Mouse (Mus musculus) limb, embryonic 14.5 days (tissue): ENCODE results near the gene Arhgef26. TPM values are rescaled to one million over a fixed set of nuclear protein-coding genes. Genes with fewer than 3 reads are reported as not detected.
A peak's percentile ranks its signal among the peaks of the same experiment; 100 is the strongest.

Experiments used
- ATAC-seq: fragments of 200-750 bp; cut with Nextera tagmentation; 2 replicates; pipeline ENCODE4 v1.8.0; 2017; ENCODE audit warnings: low read depth, moderate number of reproducible peaks, moderate TSS enrichment; ENCODE audit not compliant: low FRiP score
- DNase-seq: peaks from one replicate; pipeline ENCODE4 v3.0.0-alpha.2; 2015; ENCODE audit warnings: low spot score
- H3K27ac ChIP-seq: fragments of 300-500 bp; sonication (generic); replicated peaks from 2 replicates; pipeline ENCODE4 v1.5.1; 2014; ENCODE audit warnings: low read depth, mild to moderate bottlenecking, low read length, moderate library complexity, mixed read lengths
- H3K27me3 ChIP-seq: fragments of 300-500 bp; sonication (generic); 2 replicates; pipeline ENCODE4 v1.6.1; 2014; ENCODE audit warnings: low read length, mixed read lengths; ENCODE audit not compliant: control insufficient read depth, insufficient read depth
- H3K36me3 ChIP-seq: fragments of 300-500 bp; sonication (generic); 2 replicates; pipeline ENCODE4 v1.6.1; 2014; ENCODE audit warnings: mild to moderate bottlenecking, low read length, moderate library complexity, mixed read lengths; ENCODE audit not compliant: control insufficient read depth, insufficient read depth
- H3K4me1 ChIP-seq: fragments of 300-500 bp; sonication (generic); 2 replicates; pipeline ENCODE4 v1.6.1; 2014; ENCODE audit warnings: antibody characterized with exemption, low read length, mixed read lengths; ENCODE audit not compliant: control insufficient read depth, insufficient read depth
- H3K4me2 ChIP-seq: fragments of 300-500 bp; sonication (generic); replicated peaks from 2 replicates; pipeline ENCODE4 v1.6.1; 2014; ENCODE audit warnings: low read depth, mild to moderate bottlenecking, low read length, moderate library complexity; ENCODE audit not compliant: severe bottlenecking
- H3K4me3 ChIP-seq: fragments of 300-500 bp; sonication (generic); replicated peaks from 2 replicates; pipeline ENCODE4 v1.5.1; 2014; ENCODE audit warnings: low read length
- H3K9ac ChIP-seq: fragments of 300-500 bp; sonication (generic); 2 replicates; pipeline ENCODE4 v1.6.1; 2014; ENCODE audit warnings: mild to moderate bottlenecking, low read depth, low read length, moderate library complexity; ENCODE audit not compliant: severe bottlenecking
- H3K9me3 ChIP-seq: fragments of 300-500 bp; sonication (generic); 2 replicates; pipeline ENCODE4 v1.6.1; 2016; ENCODE audit warnings: low read length; ENCODE audit not compliant: control insufficient read depth
- POLR2A ChIP-seq: fragments of 200-500 bp; IDR thresholded peaks from 2 replicates; pipeline ENCODE4 v1.8.0; 2012; ENCODE audit warnings: inconsistent platforms, mild to moderate bottlenecking, moderate library complexity, borderline replicate concordance; ENCODE audit not compliant: insufficient read depth, insufficient read length; ENCODE audit errors: extremely low read depth
- WGBS: fragments of 180-500 bp; shearing (Covaris S2); extraction: QIAGEN DNeasy Blood & Tissue Kit; methylation state at CpG from one replicate; pipeline ENCODE4 v1.1.7; 2014; 5-methylcytosine and 5-hydroxymethylcytosine counted together
- polyA plus RNA-seq, 2 experiments: library from polyadenylated mRNA; depleted of rRNA in 1 of 2; stranded (reverse) in 1 of 2; unstranded in 1 of 2; fragments of >200 nt; fragmentation: Nextera tagmentation in 1 of 2; extraction: Ambion mirVana in 1 of 2; gene quantifications; 2 replicates each; pipeline versions ENCODE4 v1.2.1 to v1.2.3; 2012 to 2014

Gene Arhgef26
- 5.8 and 6.3 TPM in 2 replicates for polyA plus RNA-seq (2012; rRNA removed)
- polyA plus RNA-seq (2014; fragmentation: Nextera tagmentation; extraction: Ambion mirVana): 6.2 and 8.6 TPM in 2 replicates

DNA sequence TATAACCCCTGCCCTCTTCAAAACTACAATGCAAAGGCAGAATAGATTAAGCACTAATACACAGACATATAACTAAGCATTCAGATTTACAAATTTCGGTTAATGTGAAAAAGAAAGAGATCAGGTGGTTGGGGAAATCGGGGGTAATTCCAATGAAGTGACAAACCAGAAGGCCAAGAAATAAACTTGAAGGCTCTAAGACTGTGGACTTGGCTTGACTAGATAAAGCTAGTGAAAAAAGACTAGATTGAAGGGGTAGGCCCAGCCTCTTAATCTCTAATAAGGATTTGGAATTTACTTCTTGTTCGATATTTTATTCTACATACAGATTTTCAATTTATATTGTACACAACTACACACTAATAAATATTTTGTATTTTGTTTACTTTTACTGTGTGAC, at the start of gene Arhgef26:
Gene Arhgef26, plus strand, starts transcription at position 301 of the 400 bp plus-strand sequence.
- Histone ChIP-seq H3K27ac (peak within 1 kb of the TSS; percentile 63), H3K9ac (peak within 1 kb of the TSS; percentile 78), H3K9me3 (no peaks in the 10 kb centered on the region), H3K4me1 (peaks cover 10% of the 10 kb centered on the region), H3K36me3 (no peaks in the 10 kb centered on the region), H3K4me2 (peak within 1 kb of the TSS; percentile 85), H3K4me3 (peak within 1 kb of the TSS; percentile 75), H3K27me3 (peaks cover 16% of the 10 kb centered on the region)
- WGBS: 81% methylated on average over 3 of the region's 3 CpGs
- no peak for TF ChIP-seq POLR2A
- DNase-seq (no peak), ATAC-seq (no peak)

DNA sequence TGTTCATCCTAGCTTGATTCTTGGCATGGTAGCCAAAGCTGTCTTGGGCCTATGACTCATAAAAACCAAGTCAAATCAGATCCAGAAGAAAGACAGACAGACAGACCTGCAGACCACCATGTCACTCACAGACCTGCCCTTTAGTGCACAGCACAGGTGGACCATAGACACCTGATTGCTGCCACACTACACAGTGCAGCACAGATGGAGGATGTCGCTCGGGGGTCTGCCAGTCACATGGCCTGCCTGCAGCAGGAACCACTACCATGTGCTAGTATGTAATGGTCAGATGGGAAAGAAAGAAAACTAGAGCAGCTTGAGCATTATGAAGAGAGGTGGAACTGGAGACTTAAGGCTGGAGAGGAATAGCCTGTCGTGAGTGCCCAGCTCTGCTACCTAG, 27.7 kb upstream of the Arhgef26 start:
- Histone ChIP-seq H3K36me3 (no peaks in the 10 kb centered on the region), H3K4me1 (no peaks in the 10 kb centered on the region), H3K4me2 (no peak overlapping the region), H3K27me3 (no peaks in the 10 kb centered on the region), H3K27ac (no peak overlapping the region), H3K9me3 (no peaks in the 10 kb centered on the region), H3K4me3 (no peak overlapping the region), H3K9ac (no peak overlapping the region)
- 84% methylated on average over 3 of the region's 3 CpGs for WGBS
- TF ChIP-seq POLR2A: no peak
- DNase-seq: no peak
- ATAC-seq: no peak

DNA sequence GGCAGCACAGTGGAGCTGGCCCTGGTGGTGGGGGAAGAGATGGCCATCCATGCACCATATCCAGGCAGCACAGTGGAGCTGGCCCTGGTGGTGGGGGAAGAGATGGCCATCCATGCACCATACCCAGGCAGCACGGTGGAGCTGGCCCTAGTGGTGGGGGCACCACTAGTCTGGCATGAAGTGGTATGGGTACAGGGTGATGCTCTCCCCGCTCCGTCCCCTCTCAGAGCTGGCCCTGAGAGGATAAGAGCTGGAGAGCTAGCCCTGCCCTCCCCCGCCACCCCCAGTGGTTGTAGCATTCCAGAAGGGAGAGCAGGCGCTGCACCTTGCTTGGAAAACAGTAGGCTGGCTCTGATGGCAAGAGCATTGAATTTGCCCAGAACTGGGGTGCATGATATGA, 26.9 kb upstream of the Arhgef26 start:
- 86% methylated on average over 4 of the region's 5 CpGs for WGBS
- Histone ChIP-seq H3K27ac (no peak overlapping the region), H3K9me3 (no peaks in the 10 kb centered on the region), H3K27me3 (no peaks in the 10 kb centered on the region), H3K4me2 (no peak overlapping the region), H3K36me3 (no peaks in the 10 kb centered on the region), H3K9ac (no peak overlapping the region), H3K4me1 (no peaks in the 10 kb centered on the region), H3K4me3 (no peak overlapping the region)
- DNase-seq: no peak
- TF ChIP-seq POLR2A: no peak
- ATAC-seq: no peak

DNA sequence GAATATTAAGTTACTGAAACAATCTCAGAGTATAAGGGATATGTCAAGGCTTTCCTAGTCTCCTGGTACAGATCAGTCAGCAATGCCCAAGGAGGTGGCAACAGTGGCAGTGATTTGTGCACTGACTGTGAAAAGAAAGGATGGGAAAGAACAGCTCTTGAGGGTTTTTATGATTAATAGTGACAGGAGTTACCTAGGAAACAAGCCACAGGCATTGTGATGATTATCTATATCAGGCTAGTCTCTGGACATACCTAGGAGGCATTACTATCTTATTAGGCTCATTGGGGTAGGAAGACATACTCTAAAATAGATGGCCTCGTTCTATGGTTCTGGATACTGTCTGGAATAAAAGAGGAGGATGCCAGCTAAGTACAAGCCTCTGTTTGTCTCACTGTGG, 13.4 kb upstream of the Arhgef26 start:
- H3K4me1 ChIP-seq: no peaks in the 10 kb centered on the region
- no peak for TF ChIP-seq POLR2A
- no peak overlapping the region for H3K27ac ChIP-seq
- 53% methylated on average over 1 of the region's 1 CpGs for WGBS
- H3K4me2 ChIP-seq: no peak overlapping the region
- ATAC-seq (no peak), DNase-seq (no peak)
- H3K9me3 ChIP-seq: no peaks in the 10 kb centered on the region
- H3K27me3 ChIP-seq: no peaks in the 10 kb centered on the region
- no peaks in the 10 kb centered on the region for H3K36me3 ChIP-seq
- H3K9ac ChIP-seq: no peak overlapping the region
- no peak overlapping the region for H3K4me3 ChIP-seq

DNA sequence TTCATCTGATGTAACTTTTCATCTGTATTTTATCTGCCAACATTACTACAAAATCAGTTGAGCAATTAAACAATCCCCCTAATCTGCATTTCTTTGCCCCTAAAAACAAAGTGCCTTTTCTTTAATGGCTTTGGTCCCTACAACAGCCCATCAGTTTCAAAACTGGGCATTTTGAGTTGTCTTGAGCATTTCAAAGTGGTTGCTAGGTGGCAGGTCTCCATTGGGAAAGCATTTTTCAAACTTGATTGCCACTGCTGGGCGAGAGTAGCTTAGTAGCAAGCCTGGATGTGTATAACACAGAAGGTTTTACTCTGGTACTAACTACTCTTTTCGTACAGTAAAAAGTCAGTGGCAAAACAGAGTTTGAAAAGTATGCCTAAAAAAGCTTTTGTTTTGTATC, 10.2 kb upstream of the Arhgef26 start:
- DNase-seq (no peak), ATAC-seq (no peak)
- TF ChIP-seq POLR2A: no peak
- no peaks in the 10 kb centered on the region for H3K4me1 ChIP-seq
- no peak overlapping the region for H3K27ac ChIP-seq
- no peak overlapping the region for H3K4me2 ChIP-seq
- no peaks in the 10 kb centered on the region for H3K36me3 ChIP-seq
- no peaks in the 10 kb centered on the region for H3K27me3 ChIP-seq
- no peak overlapping the region for H3K9ac ChIP-seq
- H3K9me3 ChIP-seq: no peaks in the 10 kb centered on the region
- H3K4me3 ChIP-seq: no peak overlapping the region
- WGBS: 79% methylated on average over 2 of the region's 2 CpGs

DNA sequence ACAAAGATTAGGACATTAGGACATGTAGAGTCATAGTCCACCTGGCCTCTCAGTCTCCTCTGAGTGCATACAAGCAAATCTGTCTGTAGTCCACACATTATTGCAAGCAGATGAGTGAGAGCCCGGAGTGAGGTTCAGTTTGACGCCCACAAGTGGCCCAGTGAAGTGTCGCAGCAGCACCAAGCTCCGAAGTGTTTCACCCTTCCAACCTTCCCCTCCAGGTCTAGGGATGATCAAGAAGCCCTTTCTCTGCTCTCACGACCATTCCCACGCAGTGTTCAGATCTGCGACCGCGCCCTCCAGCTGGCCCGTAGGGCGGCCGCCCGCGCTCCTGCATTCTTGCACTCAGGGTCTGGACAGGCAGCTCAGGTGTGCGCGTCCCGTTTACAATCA, 313 bp downstream of the Arhgef26 start:
- peaks cover 16% of the 10 kb centered on the region for H3K27me3 ChIP-seq
- WGBS: under 1% methylated on average over 17 of the region's 17 CpGs
- peak overlapping the region; percentile 75 for H3K4me3 ChIP-seq
- no peak for TF ChIP-seq POLR2A
- ATAC-seq (no peak), DNase-seq (no peak)
- H3K9ac ChIP-seq: peak overlapping the region; percentile 78
- H3K4me2 ChIP-seq: peak overlapping the region; percentile 85
- peaks cover 10% of the 10 kb centered on the region for H3K4me1 ChIP-seq
- H3K36me3 ChIP-seq: no peaks in the 10 kb centered on the region
- H3K27ac ChIP-seq: no peak overlapping the region
- H3K9me3 ChIP-seq: no peaks in the 10 kb centered on the region
